Mouse (Mus musculus) adipose tissue, adult 10 weeks (tissue): Measurements from ENCODE around the gene Rpia. TPM values are rescaled to one million over a fixed set of nuclear protein-coding genes. Genes with fewer than 3 reads are reported as not detected.

Source experiments
- polyA plus RNA-seq: library from polyadenylated mRNA; stranded (reverse); fragments of 350-450 nt; fragmentation: Illumina TruSeq; extraction: RNeasy Lipid Tissue Mini Kit (QIAGEN cat#74804); gene quantifications from one replicate; pipeline ENCODE4 v1.2.3, GENCODE M21; 2014; ENCODE audit warnings: low read depth, low replicate concordance

The Rpia gene
- polyA plus RNA-seq, result 21.8 TPM

GRCm38 (mm10) chr6:70791824-70792535 lies at the start of gene Rpia:
Gene Rpia (minus strand): TSS chr6:70792232.

Other genes with a start within 250 kb of the Rpia start
- 20.4 TPM for gene Eif2ak3, start 52.3 kb upstream of the Rpia start, polyA plus RNA-seq
- gene Tex37, start 126.7 kb upstream of the Rpia start, polyA plus RNA-seq, result 6.1 TPM
- gene Foxi3, start 164.3 kb upstream of the Rpia start, polyA plus RNA-seq, result not detected